Mouse (Mus musculus): Measurements from ENCODE around the gene P3h4.

DNA sequence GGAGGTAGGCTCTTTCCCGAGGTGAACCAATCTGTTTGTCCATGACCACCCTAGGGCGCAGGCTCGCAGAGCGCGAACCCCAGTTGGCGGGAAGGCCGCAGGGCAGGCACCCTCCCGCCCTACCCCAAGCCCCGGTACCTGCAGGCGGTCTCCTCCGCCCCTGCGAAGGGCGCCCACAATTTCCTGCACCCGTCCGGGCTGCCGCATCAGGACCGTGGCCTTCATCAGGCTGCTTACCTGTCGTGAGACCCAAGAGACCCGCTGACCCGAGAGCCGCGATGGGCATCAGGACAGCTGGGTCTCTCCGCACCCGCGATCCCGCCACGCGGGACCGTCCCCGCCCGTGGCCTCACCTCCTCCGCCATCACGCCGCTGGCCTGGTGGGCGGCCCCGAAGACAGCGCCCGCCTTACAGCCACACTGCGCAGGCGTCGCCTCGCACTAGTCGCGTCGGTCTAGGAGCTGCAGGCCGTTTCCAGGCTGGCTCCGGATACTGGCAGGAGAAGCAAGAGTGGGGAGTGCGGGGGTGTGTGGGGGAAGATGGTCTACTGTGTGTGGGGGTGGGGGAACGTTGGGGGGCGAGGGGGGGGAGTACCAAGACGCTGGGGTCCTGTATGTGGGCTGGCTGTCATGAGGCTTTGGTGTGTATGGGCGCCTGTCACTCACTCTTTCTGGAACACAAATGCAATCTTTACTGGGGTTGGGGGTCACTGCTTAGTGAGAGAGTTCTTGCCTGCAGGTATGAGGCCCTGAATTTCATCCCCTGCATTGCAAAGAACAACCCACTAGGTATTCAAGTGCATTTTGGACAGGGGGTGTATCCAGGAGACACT, 26.3 kb upstream of the P3h4 start:
- TF ChIP-seq CTCF (IDR thresholded peaks at IDR 0.05; ENCODE audit: low read depth, low read length): no peak
- peak; percentile 77 for TF ChIP-seq POLR2A (IDR thresholded peaks at IDR 0.05; ENCODE audit: insufficient read depth, low read length)
- no peak for TF ChIP-seq EP300 (IDR thresholded peaks at IDR 0.05; ENCODE audit: insufficient read depth, low read depth, low read length)
